Mouse (Mus musculus): ENCODE measurements at regions not wholly inside any gene's neighbourhood (a gene's known extent, or its start where the extent isn't known, plus 50 kb on each side); places are given as distances from the start of the nearest gene placed in this dataset.

GRCm38 (mm10) chr4:114748131-114748530 is 73.4 kb upstream of the Gm12830 start:
- WGBS: 92% methylated on average over 2 of the region's 2 CpGs
- no peak overlapping the region for H3K4me2 ChIP-seq (ENCODE audit: low read depth, low read length)
- no peaks in the 10 kb centered on the region for H3K36me3 ChIP-seq (ENCODE audit: control insufficient read depth, insufficient read depth)
- peaks cover 3% of the 10 kb centered on the region; the same call in 1 of the 2 replicates for H3K9me3 ChIP-seq (replicated peaks; ENCODE audit: control insufficient read depth, low read length)
- no peak overlapping the region for H3K27ac ChIP-seq (ENCODE audit: low read length)
- H3K4me3 ChIP-seq (ENCODE audit: low read length): no peak overlapping the region
- ATAC-seq (replicated peaks; ENCODE audit: extremely low read depth, insufficient read depth, low FRiP score): no peak
- H3K27me3 ChIP-seq (ENCODE audit: control insufficient read depth, insufficient read depth, low read length): no peaks in the 10 kb centered on the region
- H3K9ac ChIP-seq (ENCODE audit: low read length): no peak overlapping the region
- H3K4me1 ChIP-seq (ENCODE audit: control insufficient read depth, insufficient read depth, low read length): no peaks in the 10 kb centered on the region

- H3K4me2 ChIP-seq (ENCODE audit: low read depth, low read length): no peak overlapping the region
- no peak overlapping the region for H3K27ac ChIP-seq (ENCODE audit: low read length)
- no peak for ATAC-seq (replicated peaks; ENCODE audit: extremely low read depth, insufficient read depth, low FRiP score)
- H3K27me3 ChIP-seq (ENCODE audit: control insufficient read depth, insufficient read depth, low read length): no peaks in the 10 kb centered on the region
- H3K4me1 ChIP-seq (ENCODE audit: control insufficient read depth, insufficient read depth, low read length): no peaks in the 10 kb centered on the region
- H3K9ac ChIP-seq (ENCODE audit: low read length): no peak overlapping the region
- no peaks in the 10 kb centered on the region for H3K36me3 ChIP-seq (ENCODE audit: control insufficient read depth, insufficient read depth)
- no peak overlapping the region for H3K4me3 ChIP-seq (ENCODE audit: low read length)
- no peaks in the 10 kb centered on the region for H3K9me3 ChIP-seq (replicated peaks; ENCODE audit: control insufficient read depth, low read length)
Observed at GRCm38 (mm10) chr4:114759837-114760236, 61.7 kb upstream of the Gm12830 start.

DNA sequence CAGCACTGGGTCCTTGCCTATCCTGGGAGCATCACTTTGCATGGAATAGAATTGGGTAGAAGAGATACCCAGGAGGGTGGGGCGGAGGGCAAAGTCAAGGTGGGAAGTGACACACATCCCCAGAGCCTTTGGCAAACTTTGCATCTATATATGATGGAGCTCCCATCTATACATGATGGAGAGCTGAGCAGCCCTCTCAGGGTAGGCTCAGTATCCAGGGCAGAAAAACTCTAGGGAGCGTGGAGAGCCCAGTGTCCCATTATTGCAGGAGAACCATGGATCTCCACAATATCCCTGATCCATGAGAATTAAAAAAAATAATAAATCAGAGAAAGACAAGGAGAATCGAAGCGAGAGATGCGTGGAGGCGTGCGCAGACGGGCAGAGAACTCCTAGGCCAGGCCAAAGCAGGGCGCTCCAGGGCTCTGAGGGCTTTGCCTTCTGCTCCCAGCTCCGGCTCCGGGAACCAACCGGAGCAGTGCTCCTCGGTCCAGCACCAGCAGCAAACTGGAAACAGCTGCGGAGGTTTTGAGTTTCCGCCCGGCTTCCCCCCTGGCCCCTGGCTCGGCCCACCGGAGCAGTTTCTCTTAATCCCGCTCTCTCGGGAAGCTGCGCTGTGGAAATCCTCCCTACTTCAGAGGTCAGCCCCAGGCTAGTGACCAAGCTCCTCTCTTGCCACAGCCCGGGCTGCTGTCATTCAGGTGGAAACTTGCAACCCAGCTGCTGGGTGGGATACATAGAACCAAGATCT is 54.7 kb upstream of the Gm12830 start:
- Histone ChIP-seq H3K36me3 (ENCODE audit: control insufficient read depth, insufficient read depth) (no peaks in the 10 kb centered on the region), H3K4me2 (ENCODE audit: low read depth, low read length) (no peak overlapping the region), H3K27ac (ENCODE audit: low read length) (no peak overlapping the region), H3K9ac (ENCODE audit: low read length) (no peak overlapping the region), H3K27me3 (ENCODE audit: control insufficient read depth, insufficient read depth, low read length) (no peaks in the 10 kb centered on the region), H3K9me3 (replicated peaks; ENCODE audit: control insufficient read depth, low read length) (no peaks in the 10 kb centered on the region), H3K4me1 (ENCODE audit: control insufficient read depth, insufficient read depth, low read length) (no peaks in the 10 kb centered on the region), H3K4me3 (ENCODE audit: low read length) (no peak overlapping the region)
- ATAC-seq (replicated peaks; ENCODE audit: extremely low read depth, insufficient read depth, low FRiP score): no peak
- WGBS: 57% methylated on average over 22 of the region's 22 CpGs

Data from heart, embryonic 16.5 days (tissue).